Mouse (Mus musculus) midbrain, embryonic 10.5 days (tissue): ENCODE data around the gene Ifi27. TPM values are rescaled to one million over a fixed set of nuclear protein-coding genes. Genes with fewer than 3 reads are reported as not detected.
"Not testable (repeated sequence)": the region's sequence is repeated elsewhere in the genome, so short reads cannot be mapped to it uniquely, and the experiment has no call there.

Source experiments
- DNase-seq: peaks from one replicate; pipeline ENCODE4 v3.0.0-alpha.2; 2017; ENCODE audit warnings: low spot score
- H3K27ac ChIP-seq: fragments of 300-500 bp; sonication (generic); replicated peaks from 2 replicates; pipeline ENCODE4 v1.5.1; 2016; ENCODE audit warnings: mild to moderate bottlenecking
- H3K27me3 ChIP-seq: fragments of 300-500 bp; sonication (generic); 2 replicates; pipeline ENCODE4 v1.6.1; 2016; ENCODE audit warnings: low read depth, mild to moderate bottlenecking; ENCODE audit not compliant: poor library complexity, severe bottlenecking
- H3K36me3 ChIP-seq: fragments of 300-500 bp; sonication (generic); 2 replicates; pipeline ENCODE4 v1.6.1; 2016; ENCODE audit warnings: mild to moderate bottlenecking, moderate library complexity
- H3K4me1 ChIP-seq: fragments of 300-500 bp; sonication (generic); 2 replicates; pipeline ENCODE4 v1.6.1; 2016
- H3K4me3 ChIP-seq: fragments of 300-500 bp; sonication (generic); 2 replicates; pipeline ENCODE4 v1.5.1; 2016; ENCODE audit warnings: mild to moderate bottlenecking, moderate library complexity
- H3K9me3 ChIP-seq: fragments of 300-500 bp; sonication (generic); replicated peaks from 2 replicates; pipeline ENCODE4 v1.6.1; 2016; ENCODE audit warnings: mild to moderate bottlenecking
- WGBS: fragments of 180-500 bp; shearing (Covaris S2); methylation state at CpG from one replicate; pipeline ENCODE4 v1.1.7; 2016; 5-methylcytosine and 5-hydroxymethylcytosine counted together
- polyA plus RNA-seq: library from polyadenylated mRNA; unstranded; fragments of >200 nt; fragmentation: Nextera tagmentation; extraction: Ambion mirVana; gene quantifications from 2 replicates; pipeline ENCODE4 v1.2.1, GENCODE M21; 2016

Gene Ifi27
- polyA plus RNA-seq, 1 experiment from 2014 or later: 0.75 TPM

DNA sequence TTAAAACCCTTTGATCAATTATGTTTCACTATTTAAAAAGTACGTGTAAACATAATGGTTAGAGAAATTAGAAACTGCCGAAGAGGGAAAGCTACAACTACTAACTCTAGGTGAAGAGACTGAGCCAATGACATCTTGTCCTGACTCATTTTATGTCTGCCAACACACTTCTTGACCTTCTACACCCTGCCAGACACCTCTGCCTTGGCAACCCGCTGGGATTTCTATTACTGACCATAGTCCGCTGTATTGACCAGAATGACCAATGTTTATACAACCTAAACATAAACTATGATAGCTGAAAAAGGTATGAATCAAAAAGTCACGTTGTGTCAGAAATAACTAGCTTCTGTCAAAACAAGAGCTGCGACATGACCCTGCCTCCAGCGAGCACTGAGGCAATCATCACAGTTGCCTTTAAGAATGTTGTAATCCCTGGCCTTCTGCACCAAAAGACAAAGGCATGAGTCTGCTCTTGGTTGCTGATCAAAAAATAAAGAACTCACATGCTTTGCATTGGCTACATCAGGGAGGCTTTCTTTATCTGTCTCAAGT lies 43.5 kb downstream of the Ifi27 start:
- Histone ChIP-seq H3K27ac (no peak overlapping the region), H3K9me3 (no peaks in the 10 kb centered on the region), H3K4me1 (no peaks in the 10 kb centered on the region), H3K36me3 (no peaks in the 10 kb centered on the region), H3K4me3 (no peak overlapping the region), H3K27me3 (no peaks in the 10 kb centered on the region)
- WGBS: 84% methylated on average over 7 of the region's 7 CpGs
- no peak for DNase-seq

DNA sequence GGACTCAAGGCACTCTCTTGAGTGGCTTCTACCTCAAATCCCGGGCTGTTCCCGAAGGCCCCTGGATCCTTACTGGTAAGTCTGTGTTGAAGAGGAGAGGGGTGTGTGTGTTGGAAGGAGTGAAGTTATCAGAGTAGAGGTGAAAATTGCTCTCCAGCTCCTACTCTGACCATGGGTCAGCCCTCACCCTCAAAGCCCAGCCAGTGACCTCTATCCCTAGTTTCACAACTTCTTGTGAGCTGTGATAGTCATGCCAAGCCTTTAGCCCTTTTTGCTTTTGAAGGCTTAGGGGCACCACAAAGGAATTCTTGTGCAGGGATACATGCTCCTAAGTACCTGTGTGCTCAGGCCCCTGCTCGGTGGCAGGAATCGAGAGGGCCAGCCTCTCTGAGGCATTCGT lies 47.7 kb downstream of the Ifi27 start:
- Histone ChIP-seq H3K27ac (no peak overlapping the region), H3K4me1 (no peaks in the 10 kb centered on the region), H3K27me3 (no peaks in the 10 kb centered on the region), H3K4me3 (no peak overlapping the region), H3K9me3 (no peaks in the 10 kb centered on the region), H3K36me3 (no peaks in the 10 kb centered on the region)
- DNase-seq: no peak
- WGBS: 85% methylated on average over 5 of the region's 5 CpGs

DNA sequence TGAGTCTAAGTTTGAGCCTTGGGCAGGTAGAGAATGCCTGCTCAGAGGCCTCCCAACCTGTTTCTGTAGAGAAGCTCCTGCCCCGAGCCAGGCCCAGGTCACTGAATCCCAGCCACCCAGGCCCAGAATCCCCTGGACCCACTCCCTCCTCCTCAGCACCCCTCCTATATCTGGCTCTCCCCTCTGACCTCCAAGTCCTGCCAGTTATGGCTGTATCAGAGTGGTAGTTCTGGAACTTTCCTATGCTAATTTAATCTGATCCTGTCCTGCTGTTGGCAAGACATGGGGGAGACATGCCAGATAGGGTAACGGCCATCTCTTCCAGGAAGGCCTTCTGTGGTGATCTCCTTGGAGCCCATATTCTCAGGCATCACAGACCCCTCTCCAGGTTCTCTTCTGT lies 48.8 kb downstream of the Ifi27 start:
- H3K9me3 ChIP-seq: no peaks in the 10 kb centered on the region
- WGBS: 78% methylated on average over 2 of the region's 2 CpGs
- no peak overlapping the region for H3K4me3 ChIP-seq
- no peaks in the 10 kb centered on the region for H3K4me1 ChIP-seq
- no peaks in the 10 kb centered on the region for H3K36me3 ChIP-seq
- DNase-seq: no peak
- no peak overlapping the region for H3K27ac ChIP-seq
- no peaks in the 10 kb centered on the region for H3K27me3 ChIP-seq

DNA sequence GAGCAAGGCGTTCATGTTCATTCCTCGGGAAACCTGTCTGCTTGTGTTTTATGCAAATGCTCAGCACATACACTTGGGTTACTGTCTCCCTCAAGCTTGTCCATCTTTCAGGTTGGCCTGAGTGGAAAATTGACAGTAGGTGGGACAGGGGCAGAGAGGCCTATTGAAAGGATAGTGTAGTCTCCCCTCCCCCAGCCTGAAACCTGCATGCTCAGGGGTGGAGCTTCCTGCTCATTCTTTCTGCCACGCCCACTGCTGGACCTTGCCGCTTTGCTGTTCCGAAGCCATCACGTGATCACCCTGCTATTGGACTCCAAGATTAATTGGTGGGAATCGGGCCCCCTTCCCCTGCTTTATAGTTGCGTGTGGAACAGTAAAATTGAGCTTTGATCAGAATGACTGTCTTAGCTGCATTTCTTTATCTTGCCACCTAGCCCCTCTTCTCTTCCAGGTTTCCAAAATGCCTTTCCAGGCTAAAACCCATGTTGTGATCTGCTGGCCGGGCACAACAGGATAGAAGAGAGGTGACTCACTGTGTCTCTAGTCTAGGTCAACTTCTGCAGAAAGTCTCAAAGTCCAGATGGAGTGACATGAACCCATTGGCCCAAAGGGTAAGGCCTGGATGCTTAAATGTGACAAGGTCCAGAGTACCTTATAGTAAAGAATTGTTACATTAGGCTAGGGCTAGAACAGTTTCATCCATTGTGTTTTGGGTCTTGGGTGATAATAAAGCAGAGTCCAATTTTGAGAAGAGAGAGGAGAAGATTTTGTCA lies 50.4 kb downstream of the Ifi27 start:
- H3K27me3 ChIP-seq, H3K9me3 ChIP-seq, H3K4me1 ChIP-seq, H3K4me3 ChIP-seq, H3K27ac ChIP-seq, H3K36me3 ChIP-seq, DNase-seq: not testable (repeated sequence)
- WGBS: 66% methylated on average over 9 of the region's 9 CpGs

DNA sequence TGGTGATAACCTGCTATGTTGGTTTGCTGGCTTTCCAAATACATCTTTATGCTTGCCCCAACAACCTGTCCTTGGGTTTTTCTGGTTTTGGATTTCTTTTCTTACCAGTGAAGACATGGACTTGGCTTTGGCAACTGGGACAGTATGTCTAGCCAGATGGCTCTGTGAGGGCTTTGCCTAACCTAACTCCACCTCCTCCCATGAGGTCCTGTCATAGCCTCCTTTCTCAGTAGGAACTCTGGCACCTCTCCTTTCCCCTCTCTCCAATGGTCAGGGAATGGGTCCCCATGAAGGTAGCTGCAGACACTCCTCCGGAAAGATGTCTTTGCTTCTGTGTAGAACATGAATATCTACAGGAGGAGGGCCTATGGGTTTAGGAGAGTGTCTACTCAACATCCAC lies 52.7 kb downstream of the Ifi27 start:
- Histone ChIP-seq H3K27ac (no peak overlapping the region), H3K9me3 (no peaks in the 10 kb centered on the region), H3K4me3 (no peak overlapping the region), H3K4me1 (no peaks in the 10 kb centered on the region), H3K27me3 (no peaks in the 10 kb centered on the region), H3K36me3 (no peaks in the 10 kb centered on the region)
- no peak for DNase-seq
- WGBS: 88% methylated on average over 1 of the region's 1 CpGs

DNA sequence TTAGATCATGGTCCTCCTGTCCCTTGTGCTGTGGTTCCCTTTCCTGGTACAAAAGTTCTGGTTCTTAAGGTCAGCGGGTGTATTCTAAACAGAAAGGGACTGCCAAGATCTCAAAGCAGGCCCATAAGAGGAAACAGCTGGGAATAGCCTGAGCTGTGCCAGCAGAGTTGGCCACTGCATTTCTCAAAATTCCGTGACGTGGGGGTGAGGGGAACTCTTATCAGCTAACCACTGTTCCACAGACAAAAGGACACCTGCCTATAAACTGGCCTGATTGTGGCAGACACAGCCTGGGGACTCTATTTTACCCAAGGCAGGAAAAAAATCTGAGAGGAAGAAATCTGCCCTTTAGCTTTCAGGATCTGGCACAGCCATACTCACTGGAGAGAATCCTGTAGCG lies 53.3 kb downstream of the Ifi27 start:
- DNase-seq: no peak
- Histone ChIP-seq H3K4me3 (no peak overlapping the region), H3K9me3 (no peaks in the 10 kb centered on the region), H3K27ac (no peak overlapping the region), H3K36me3 (no peaks in the 10 kb centered on the region), H3K4me1 (no peaks in the 10 kb centered on the region), H3K27me3 (no peaks in the 10 kb centered on the region)
- 84% methylated on average over 4 of the region's 4 CpGs for WGBS

DNA sequence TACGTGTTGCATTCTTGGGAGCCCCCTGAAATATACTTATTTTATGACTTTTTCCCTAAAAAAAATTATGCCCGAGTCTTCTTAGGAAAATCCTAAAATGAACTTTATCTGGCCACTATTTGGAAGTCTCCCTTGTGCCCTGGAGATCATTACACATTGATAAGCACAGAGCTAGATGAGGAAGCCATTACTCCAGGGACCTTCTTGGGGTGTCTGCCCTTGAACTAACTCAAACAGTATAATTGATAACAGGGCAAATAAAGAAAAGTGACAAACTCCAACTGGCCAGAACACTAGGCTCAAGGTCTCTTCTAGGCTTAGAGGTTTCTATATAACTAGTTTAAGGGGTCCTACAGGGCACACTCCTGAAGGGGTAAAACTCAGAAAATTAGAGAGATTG lies 53.7 kb downstream of the Ifi27 start:
- Histone ChIP-seq H3K4me3 (no peak overlapping the region), H3K9me3 (no peaks in the 10 kb centered on the region), H3K36me3 (no peaks in the 10 kb centered on the region), H3K4me1 (no peaks in the 10 kb centered on the region), H3K27me3 (no peaks in the 10 kb centered on the region), H3K27ac (no peak overlapping the region)
- DNase-seq: no peak
- 78% methylated on average over 2 of the region's 2 CpGs for WGBS

Other genes with a start within 250 kb of the Ifi27 start
- gene Prima1, start 192.1 kb upstream of the Ifi27 start, polyA plus RNA-seq: 1.5 and 1.8 TPM in 2 replicates
- 52.7 and 54.9 TPM in 2 replicates for gene Fam181a, start 123.2 kb upstream of the Ifi27 start, polyA plus RNA-seq
- gene Asb2, start 78.2 kb upstream of the Ifi27 start, polyA plus RNA-seq: 0.53 and 0.83 TPM in 2 replicates
- gene Otub2, start 45.5 kb upstream of the Ifi27 start, polyA plus RNA-seq: 11.8 and 12.7 TPM in 2 replicates
- gene 9330161L09Rik, start 26.4 kb upstream of the Ifi27 start, polyA plus RNA-seq: 0.47 and 0.89 TPM in 2 replicates
- 100 and 101 TPM in 2 replicates for gene Ddx24, start 8.4 kb upstream of the Ifi27 start, polyA plus RNA-seq
- 0.48 and 1.4 TPM in 2 replicates for gene Ifi27l2a, start 9.5 kb downstream of the Ifi27 start, polyA plus RNA-seq
- not detected in 2 replicates for gene Ifi27l2b, start 23.0 kb downstream of the Ifi27 start, polyA plus RNA-seq
- 2.6 and 3.4 TPM in 2 replicates for gene Ppp4r4, start 98.1 kb downstream of the Ifi27 start, polyA plus RNA-seq
- gene Serpina10, start 197.2 kb downstream of the Ifi27 start, polyA plus RNA-seq: not detected in 2 replicates
- gene Serpina6, start 223.0 kb downstream of the Ifi27 start, polyA plus RNA-seq: not detected in 2 replicates
- not detected in 2 replicates for gene Serpina16, start 241.9 kb downstream of the Ifi27 start, polyA plus RNA-seq